Comparison of ENCODE assay signal across 7 mouse cellular contexts in the genomic region with DNA sequence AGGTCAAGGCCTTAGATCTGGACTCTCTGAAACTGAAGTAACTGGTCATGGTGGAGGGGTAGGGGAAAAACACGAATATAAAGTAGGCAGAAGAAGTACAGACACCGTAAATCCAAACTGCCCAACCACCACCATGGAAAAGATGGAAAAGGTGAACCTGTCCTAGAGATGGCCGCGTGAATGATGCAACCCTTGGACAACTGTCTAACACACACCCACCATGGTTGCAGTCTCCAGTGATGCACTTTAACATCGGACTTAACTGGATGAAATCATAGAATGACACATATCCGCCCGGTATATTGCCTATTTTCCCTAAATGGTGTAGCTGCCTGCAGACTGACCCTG. TPM values are rescaled to one million over a fixed set of nuclear protein-coding genes. Genes with fewer than 3 reads are reported as not detected.
A peak's percentile ranks its signal among the peaks of the same experiment; 100 is the strongest.
DNase-seq lines count a peak whose midpoint lies in the region; ATAC-seq and TF ChIP-seq lines count a peak whose summit lies in the region.

No protein-coding gene starts in this region.

- H3K4me3 ChIP-seq in spleen, adult 2 months (ENCODE audit: extremely low read depth, insufficient read depth, insufficient read length), result peak overlapping the region; percentile 29; the same call in 1 of the 2 replicates
- H3K4me3 ChIP-seq in forebrain, embryonic 12.5 days (replicated peaks), result peak overlapping the region; percentile 92
- peak overlapping the region; percentile 97 for H3K4me3 ChIP-seq in liver, embryonic 12.5 days

- TF ChIP-seq POLR2A in spleen, adult 2 months (IDR thresholded peaks at IDR 0.05; ENCODE audit: low read depth, low read length), result no peak

- H3K36me3 ChIP-seq in spleen, adult 2 months (ENCODE audit: control insufficient read depth, insufficient read depth, low read length), result peaks cover 5% of the 10 kb centered on the region
- H3K36me3 ChIP-seq in forebrain, embryonic 12.5 days (replicated peaks), result peaks cover 23% of the 10 kb centered on the region
- peaks cover 24% of the 10 kb centered on the region for H3K36me3 ChIP-seq in liver, embryonic 12.5 days

- WGBS in spleen, adult 2 months, result 55% methylated on average over 7 of the region's 7 CpGs
- WGBS in forebrain, embryonic 12.5 days, result 50% methylated on average over 7 of the region's 7 CpGs
- 49% methylated on average over 7 of the region's 7 CpGs for WGBS in liver, embryonic 12.5 days (ENCODE audit: insufficient replicate concordance)

- TF ChIP-seq CTCF in spleen, adult 2 months (IDR thresholded peaks at IDR 0.05; ENCODE audit: extremely low read depth, insufficient read depth, insufficient read length, insufficient replicate concordance), result no peak

- peak overlapping the region; percentile 65 for H3K4me2 ChIP-seq in forebrain, embryonic 12.5 days
- H3K4me2 ChIP-seq in liver, embryonic 12.5 days, result peak overlapping the region; percentile 85

- H3K27ac ChIP-seq in spleen, adult 2 months (ENCODE audit: insufficient read depth, low read length), result peak overlapping the region; percentile 65
- peak overlapping the region; percentile 98 for H3K27ac ChIP-seq in forebrain, embryonic 12.5 days
- H3K27ac ChIP-seq in liver, embryonic 12.5 days, result peak overlapping the region; percentile 99

- peak overlapping the region; percentile 40; the same call in 1 of the 2 replicates for H3K9ac ChIP-seq in forebrain, embryonic 12.5 days
- peak overlapping the region; percentile 95 for H3K9ac ChIP-seq in liver, embryonic 12.5 days

- H3K9me3 ChIP-seq in forebrain, embryonic 12.5 days, result no peaks in the 10 kb centered on the region
- H3K9me3 ChIP-seq in liver, embryonic 12.5 days (replicated peaks), result no peaks in the 10 kb centered on the region

- DNase-seq in spleen, adult 2 months (ENCODE audit: low read depth in 1 of 2, low spot score in 2 of 2), result no peak
- no peak for DNase-seq in spleen, adult 18-20 months
- DNase-seq in thymus, postnatal 10 days (ENCODE audit: low spot score in 2 of 2), result no peak
- DNase-seq in right cerebral cortex, adult 2 months (ENCODE audit: low spot score in 2 of 2), result no peak
- DNase-seq in cerebellum, postnatal 25 days, result no peak

- ATAC-seq in forebrain, embryonic 12.5 days (ENCODE audit: low FRiP score), result peak; percentile 48
- ATAC-seq in liver, embryonic 12.5 days, result peak; percentile 31

- H3K27me3 ChIP-seq in spleen, adult 2 months (ENCODE audit: control insufficient read depth, insufficient read depth, low read length), result no peaks in the 10 kb centered on the region
- no peaks in the 10 kb centered on the region for H3K27me3 ChIP-seq in forebrain, embryonic 12.5 days
- H3K27me3 ChIP-seq in liver, embryonic 12.5 days (replicated peaks), result no peaks in the 10 kb centered on the region

- H3K4me1 ChIP-seq in spleen, adult 2 months (ENCODE audit: control insufficient read depth, insufficient read depth, insufficient read length), result peaks cover 8% of the 10 kb centered on the region; the same call in 1 of the 2 replicates
- H3K4me1 ChIP-seq in forebrain, embryonic 12.5 days, result peaks cover 33% of the 10 kb centered on the region
- H3K4me1 ChIP-seq in liver, embryonic 12.5 days, result peaks cover 38% of the 10 kb centered on the region

RNA-seq across cellular contexts. Expression of a gene that starts 0.7 kb away (rescaled TPM):
- polyA plus RNA-seq in spleen, adult 2 months (2012; rRNA removed), result 40.9 and 50.0 TPM in 2 replicates
- polyA plus RNA-seq in forebrain, embryonic 12.5 days (2016; fragmentation: Nextera tagmentation; extraction: Ambion mirVana), result 410 and 460 TPM in 2 replicates
- 121 and 128 TPM in 2 replicates for polyA plus RNA-seq in liver, embryonic 12.5 days (2016; fragmentation: Nextera tagmentation; extraction: Ambion mirVana)

RNA-seq across cellular contexts. Expression of a gene that starts 39.2 kb away (rescaled TPM):
- 2.0 and 2.4 TPM in 2 replicates for polyA plus RNA-seq in spleen, adult 2 months (2012; rRNA removed)
- polyA plus RNA-seq in forebrain, embryonic 12.5 days (2016; fragmentation: Nextera tagmentation; extraction: Ambion mirVana), result 1.1 and 1.7 TPM in 2 replicates
- polyA plus RNA-seq in liver, embryonic 12.5 days (2016; fragmentation: Nextera tagmentation; extraction: Ambion mirVana), result 2.0 TPM in 2 replicates

RNA-seq across cellular contexts. Expression of a gene that starts 44.7 kb away (rescaled TPM):
- polyA plus RNA-seq in spleen, adult 2 months (2012; rRNA removed), result not detected in 2 replicates
- polyA plus RNA-seq in forebrain, embryonic 12.5 days (2016; fragmentation: Nextera tagmentation; extraction: Ambion mirVana), result 0.28 TPM in 1 of 2 replicates, not detected in the other
- not detected in 2 replicates for polyA plus RNA-seq in liver, embryonic 12.5 days (2016; fragmentation: Nextera tagmentation; extraction: Ambion mirVana)

RNA-seq across cellular contexts. Expression of a gene that starts 47.4 kb away (rescaled TPM):
- 34.0 and 70.5 TPM in 2 replicates for polyA plus RNA-seq in spleen, adult 2 months (2012; rRNA removed)
- polyA plus RNA-seq in forebrain, embryonic 12.5 days (2016; fragmentation: Nextera tagmentation; extraction: Ambion mirVana), result 7.8 and 10.7 TPM in 2 replicates
- polyA plus RNA-seq in liver, embryonic 12.5 days (2016; fragmentation: Nextera tagmentation; extraction: Ambion mirVana), result 7.4 TPM in 2 replicates

RNA-seq across cellular contexts. Expression of a gene that starts 59.5 kb away (rescaled TPM):
- 25.6 and 32.8 TPM in 2 replicates for polyA plus RNA-seq in spleen, adult 2 months (2012; rRNA removed)
- polyA plus RNA-seq in forebrain, embryonic 12.5 days (2016; fragmentation: Nextera tagmentation; extraction: Ambion mirVana), result 29.7 and 32.9 TPM in 2 replicates
- 11.3 and 12.5 TPM in 2 replicates for polyA plus RNA-seq in liver, embryonic 12.5 days (2016; fragmentation: Nextera tagmentation; extraction: Ambion mirVana)

Comparison
In these comparisons a context has a peak if more than half of its experiments do, and no peak if none do; other contexts are left out.
1. H3K4me3 ChIP-seq: peak in every context shown above with its lines; median percentile 97 in liver, embryonic 12.5 days; 92 in forebrain, embryonic 12.5 days; 29 in spleen, adult 2 months.